ENCODE assay signal across 8 mouse cellular contexts in genomic region chr1:127442880-127443877, GRCm38 (mm10).
DNase-seq lines count a peak whose midpoint lies in the region; ATAC-seq and TF ChIP-seq lines count a peak whose summit lies in the region.
"Had no signal": no experiment of that assay in that cellular context is flagged by ENCODE, and none has a peak within 500 bp of the region (broad histone marks: within the 10 kb centered on the region; RNA-seq: fewer than 3 reads in every experiment).

No protein-coding gene starts in this region.

- peak; percentile 60 for DNase-seq in midbrain, embryonic 10.5 days (ENCODE audit: low spot score)
- DNase-seq in midbrain, postnatal 0 days (ENCODE audit: low spot score) = no peak
- DNase-seq in forebrain, embryonic 14.5 days (ENCODE audit: low spot score) = peak; percentile 54
- DNase-seq in thymus, postnatal 4 days = peak; percentile 66
- DNase-seq in spleen, postnatal 10 days (ENCODE audit: low spot score in 2 of 2) = no peak
- DNase-seq in cerebellum, postnatal 10 days = no peak

- WGBS in midbrain, embryonic 10.5 days = 27% methylated on average over 14 of the region's 14 CpGs
- WGBS in midbrain, postnatal 0 days = 47% methylated on average over 14 of the region's 14 CpGs
- 17% methylated on average over 14 of the region's 14 CpGs for WGBS in forebrain, embryonic 14.5 days

- no peak overlapping the region for H3K9ac ChIP-seq in midbrain, postnatal 0 days (replicated peaks; ENCODE audit: low read length, poor library complexity, severe bottlenecking)
- no peak overlapping the region for H3K9ac ChIP-seq in forebrain, embryonic 14.5 days (ENCODE audit: low read length)

- no peak overlapping the region for H3K4me2 ChIP-seq in midbrain, postnatal 0 days (ENCODE audit: low read depth, low read length, poor library complexity, severe bottlenecking)
- no peak overlapping the region for H3K4me2 ChIP-seq in forebrain, embryonic 14.5 days (ENCODE audit: low read length)

- no peak overlapping the region for H3K4me3 ChIP-seq in midbrain, embryonic 10.5 days
- no peak overlapping the region for H3K4me3 ChIP-seq in midbrain, postnatal 0 days (ENCODE audit: low read depth, low read length)
- no peak overlapping the region for H3K4me3 ChIP-seq in forebrain, embryonic 14.5 days (ENCODE audit: low read depth, low read length)

- H3K27ac ChIP-seq in midbrain, embryonic 10.5 days (replicated peaks) = peak overlapping the region; percentile 76
- H3K27ac ChIP-seq in midbrain, postnatal 0 days (ENCODE audit: low read depth, low read length) = no peak overlapping the region
- H3K27ac ChIP-seq in forebrain, embryonic 14.5 days (ENCODE audit: low read depth, low read length) = no peak overlapping the region

- H3K27me3 ChIP-seq in midbrain, embryonic 10.5 days (ENCODE audit: low read depth, poor library complexity, severe bottlenecking) = no peaks in the 10 kb centered on the region
- no peaks in the 10 kb centered on the region for H3K27me3 ChIP-seq in midbrain, postnatal 0 days (ENCODE audit: insufficient read depth, low read length)
- H3K27me3 ChIP-seq in forebrain, embryonic 14.5 days (replicated peaks; ENCODE audit: control insufficient read depth, insufficient read depth, low read length) = no peaks in the 10 kb centered on the region
- H3K27me3 ChIP-seq: Patski had no signal

- no peak for ATAC-seq in midbrain, postnatal 0 days (ENCODE audit: low FRiP score)
- peak; percentile 45 for ATAC-seq in forebrain, embryonic 14.5 days
- peak; percentile 32 for ATAC-seq in megakaryocyte, adult 5-6 weeks (ENCODE audit: poor library complexity, severe bottlenecking)
- ATAC-seq: Patski had no signal

- no peak for TF ChIP-seq CTCF in midbrain, postnatal 0 days (IDR thresholded peaks at IDR 0.05)

- no peaks in the 10 kb centered on the region; the same call in 1 of the 2 replicates for H3K9me3 ChIP-seq in midbrain, embryonic 10.5 days (replicated peaks)
- H3K9me3 ChIP-seq in midbrain, postnatal 0 days (ENCODE audit: low read length) = no peaks in the 10 kb centered on the region
- no peaks in the 10 kb centered on the region for H3K9me3 ChIP-seq in forebrain, embryonic 14.5 days (replicated peaks; ENCODE audit: control insufficient read depth, low read length)

- H3K4me1 ChIP-seq in midbrain, embryonic 10.5 days = peaks cover 58% of the 10 kb centered on the region
- H3K4me1 ChIP-seq in midbrain, postnatal 0 days (ENCODE audit: insufficient read depth, low read length) = no peaks in the 10 kb centered on the region
- H3K4me1 ChIP-seq in forebrain, embryonic 14.5 days (ENCODE audit: control insufficient read depth, insufficient read depth, low read length) = peaks cover 12% of the 10 kb centered on the region

- H3K36me3 ChIP-seq in midbrain, embryonic 10.5 days = peaks cover 18% of the 10 kb centered on the region
- peaks cover 11% of the 10 kb centered on the region; the same call in 1 of the 2 replicates for H3K36me3 ChIP-seq in midbrain, postnatal 0 days (ENCODE audit: insufficient read depth, low read length)
- H3K36me3 ChIP-seq in forebrain, embryonic 14.5 days (ENCODE audit: control insufficient read depth, insufficient read depth, low read length) = peaks cover 14% of the 10 kb centered on the region; the same call in 1 of the 2 replicates

Comparison
In these comparisons a context has a peak if more than half of its experiments do, and no peak if none do; other contexts are left out.
1. DNase-seq: peak in midbrain, embryonic 10.5 days (single experiment), forebrain, embryonic 14.5 days (single experiment) and thymus, postnatal 4 days (single experiment); none in midbrain, postnatal 0 days (single experiment), spleen, postnatal 10 days (0 of 2) and cerebellum, postnatal 10 days (0 of 2).